Mouse (Mus musculus) fibroblast of lung, adult 2 months (primary cell): ENCODE results near the gene Msl3l2.

Source experiments
- DNase-seq: peaks from one replicate; pipeline ENCODE4 v3.0.0-alpha.2; 2011; ENCODE audit warnings: low read depth

The Msl3l2 gene

DNA sequence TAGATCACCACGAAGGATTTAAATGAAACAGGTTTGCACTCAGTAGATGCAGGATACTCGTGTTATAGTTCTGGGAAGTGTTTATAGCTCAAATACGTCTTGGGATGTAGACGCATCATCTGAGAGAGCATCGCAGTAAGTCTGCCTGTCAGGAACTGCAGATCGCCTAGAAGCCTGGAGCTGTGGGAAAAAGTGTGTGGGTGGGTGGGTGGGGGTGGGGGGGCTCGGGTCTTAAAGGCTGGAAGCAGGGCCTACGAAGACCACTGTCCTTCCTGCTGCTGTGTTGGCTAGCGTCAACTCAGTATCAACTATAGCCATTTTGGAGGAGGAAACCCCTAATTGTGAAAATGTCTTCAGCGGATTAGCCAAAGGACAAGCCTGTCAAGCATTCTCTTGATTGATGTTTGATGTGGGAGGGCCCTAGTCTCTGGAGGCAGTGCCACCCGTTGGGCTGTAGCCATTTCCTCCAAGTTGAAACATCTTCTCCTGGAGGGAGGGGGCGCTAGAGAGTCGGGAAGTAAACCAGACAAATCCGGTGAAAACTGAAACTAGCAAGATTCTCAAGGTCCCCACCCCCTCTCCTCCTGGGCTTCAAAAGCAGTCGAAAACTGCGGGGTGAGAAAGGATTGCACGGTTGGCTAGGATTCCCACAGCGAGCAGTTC is at the start of gene Msl3l2:
Msl3l2 (plus strand) TSS at position 585 of the 663 bp plus-strand sequence.
- DNase-seq = peak; percentile 60

DNA sequence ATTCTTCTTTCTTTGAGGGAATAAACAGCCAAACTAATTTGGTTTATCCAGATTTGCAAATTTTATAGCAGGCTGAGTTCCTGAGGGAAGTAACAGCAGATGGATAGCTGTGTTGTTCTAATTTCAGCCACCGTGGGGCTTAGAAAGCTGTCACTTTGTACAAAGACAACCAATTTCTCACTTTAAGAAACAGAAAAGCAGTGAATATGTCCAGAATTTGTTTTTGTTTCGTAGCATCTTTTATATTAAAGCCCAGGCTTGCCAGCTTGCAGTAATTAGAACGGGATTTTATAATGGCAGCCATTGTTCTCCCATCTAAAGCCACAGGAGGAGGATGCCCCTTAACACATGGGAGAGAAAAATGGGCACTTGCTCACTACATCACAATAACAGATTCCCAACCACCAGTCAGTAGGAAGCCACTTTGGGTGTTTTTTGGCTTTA is 47.7 kb upstream of the Msl3l2 start:
- no peak for DNase-seq

- peak; percentile 14 for DNase-seq
Measured at GRCm38 (mm10) chr10:56061238-56061830, 45.4 kb upstream of the Msl3l2 start.

- DNase-seq = no peak
Measured at GRCm38 (mm10) chr10:56062746-56063145, 44.0 kb upstream of the Msl3l2 start.

DNA sequence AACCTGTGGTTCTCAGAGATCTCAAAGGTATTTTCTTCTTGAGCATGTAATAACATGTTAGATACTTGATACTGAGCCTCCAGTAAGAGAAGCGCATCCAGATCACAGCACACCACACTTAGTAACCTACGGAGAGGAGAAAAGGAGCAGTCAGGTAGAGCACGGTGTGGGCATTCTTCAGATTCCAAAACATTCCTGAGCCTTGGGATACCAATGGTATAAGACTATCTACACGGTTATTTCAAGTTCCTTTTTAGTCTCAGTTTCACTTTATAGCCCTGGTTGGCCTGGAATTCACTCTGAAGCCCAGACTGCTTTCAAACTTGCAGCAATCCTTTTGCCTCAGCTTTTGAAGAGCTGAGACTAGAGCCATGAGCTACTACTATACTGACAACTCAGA is 17.0 kb upstream of the Msl3l2 start:
- DNase-seq = no peak

DNA sequence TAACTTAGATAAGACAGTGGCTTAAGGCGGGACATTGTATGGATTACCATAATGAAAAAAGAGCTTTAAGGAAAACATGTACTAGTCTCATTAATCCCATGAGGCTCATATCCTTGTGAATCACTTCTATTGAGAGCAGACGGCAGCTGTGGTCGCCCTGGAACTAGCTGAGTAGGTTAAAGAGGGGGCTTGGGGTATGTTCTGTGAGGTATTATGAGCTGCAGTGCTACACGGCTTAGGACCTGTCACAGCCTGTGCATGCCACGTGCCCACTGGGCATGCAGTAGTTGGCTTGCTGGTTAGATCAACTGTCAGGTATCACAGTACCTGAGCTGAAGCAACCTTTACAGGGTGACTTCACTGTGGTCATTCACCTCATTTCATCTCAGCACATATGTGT is 12.1 kb upstream of the Msl3l2 start:
- DNase-seq = no peak

DNA sequence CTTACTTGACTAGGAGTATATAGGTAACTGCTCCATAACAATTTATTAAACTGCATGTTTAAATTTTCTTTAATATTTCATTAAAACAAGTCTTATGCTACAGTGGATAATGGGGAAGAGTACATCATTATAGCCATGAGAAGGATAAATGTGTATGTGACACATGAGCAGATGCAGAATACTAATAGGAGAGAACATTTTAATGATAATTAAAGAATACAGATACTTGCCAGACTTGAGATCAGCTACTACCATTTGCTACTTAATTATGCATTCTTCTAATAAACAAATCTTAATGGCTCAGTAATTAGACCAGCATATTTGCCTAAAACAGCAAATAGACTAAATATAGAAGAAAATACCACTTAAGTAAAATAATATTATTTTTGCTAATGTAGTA is 10.0 kb upstream of the Msl3l2 start:
- no peak for DNase-seq

- DNase-seq = no peak
Measured at GRCm38 (mm10) chr10:56099126-56099525, 7.6 kb upstream of the Msl3l2 start.

- DNase-seq = no peak
Measured at GRCm38 (mm10) chr10:56099641-56100310, 6.9 kb upstream of the Msl3l2 start.

- no peak for DNase-seq
Measured at GRCm38 (mm10) chr10:56106996-56107334, 248 bp downstream of the Msl3l2 start.

DNA sequence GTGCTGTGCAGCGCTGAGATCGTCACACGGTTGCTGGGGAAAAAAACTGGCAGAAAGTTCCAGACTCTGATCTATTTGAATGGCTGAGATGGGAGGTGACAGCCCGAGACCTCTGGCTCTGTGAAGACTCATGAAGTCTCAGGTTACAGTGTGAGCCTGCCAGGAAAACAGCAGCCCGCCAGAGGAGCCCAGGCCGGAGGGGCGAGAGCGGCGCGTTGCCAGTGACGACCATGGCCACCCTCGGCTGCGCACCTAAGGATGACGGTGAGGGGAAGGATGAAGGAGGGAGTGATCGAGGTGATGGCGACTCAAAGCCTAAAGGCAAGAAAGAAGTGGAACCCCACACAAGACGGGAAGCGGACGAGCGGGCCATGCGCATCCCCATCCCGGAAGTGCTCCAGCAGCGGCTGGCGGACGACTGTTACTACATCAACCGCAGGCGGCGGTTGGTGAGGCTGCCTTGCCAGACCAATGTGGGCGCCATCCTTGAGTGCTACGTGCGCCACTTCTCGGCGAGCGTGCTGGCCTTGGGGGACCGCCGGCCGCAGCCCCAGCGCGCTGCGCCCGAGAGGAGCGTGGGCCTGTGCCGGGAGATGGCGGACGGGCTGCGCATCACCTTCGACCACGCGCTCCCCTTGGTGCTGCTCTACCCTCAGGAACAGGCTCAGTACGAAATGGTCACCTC is 8.4 kb downstream of the Msl3l2 start:
- DNase-seq = peak; percentile 49

GRCm38 (mm10) chr10:56115636-56116180 is 9.0 kb downstream of the Msl3l2 start:
- DNase-seq = no peak

DNA sequence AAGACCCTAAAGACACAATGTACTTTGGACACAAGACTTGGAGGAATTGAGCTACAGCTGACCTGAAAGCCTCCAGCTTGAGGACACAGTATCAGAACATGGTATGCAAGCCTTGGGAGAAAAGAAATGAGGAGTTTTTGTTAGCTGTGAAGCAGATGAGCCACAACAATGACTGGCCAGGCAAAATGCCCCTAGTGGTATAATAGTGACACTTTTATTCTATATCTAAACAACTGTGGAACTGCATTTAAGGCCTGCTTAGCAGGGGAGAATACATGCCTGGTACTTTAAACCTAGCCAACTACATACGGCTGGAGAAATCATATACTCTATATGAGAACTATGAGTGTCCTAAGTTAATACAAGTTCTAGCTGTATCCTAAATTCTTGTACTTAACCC is 20.3 kb downstream of the Msl3l2 start:
- no peak for DNase-seq

- no peak for DNase-seq
Measured at GRCm38 (mm10) chr10:56129642-56130041, 22.9 kb downstream of the Msl3l2 start.

DNA sequence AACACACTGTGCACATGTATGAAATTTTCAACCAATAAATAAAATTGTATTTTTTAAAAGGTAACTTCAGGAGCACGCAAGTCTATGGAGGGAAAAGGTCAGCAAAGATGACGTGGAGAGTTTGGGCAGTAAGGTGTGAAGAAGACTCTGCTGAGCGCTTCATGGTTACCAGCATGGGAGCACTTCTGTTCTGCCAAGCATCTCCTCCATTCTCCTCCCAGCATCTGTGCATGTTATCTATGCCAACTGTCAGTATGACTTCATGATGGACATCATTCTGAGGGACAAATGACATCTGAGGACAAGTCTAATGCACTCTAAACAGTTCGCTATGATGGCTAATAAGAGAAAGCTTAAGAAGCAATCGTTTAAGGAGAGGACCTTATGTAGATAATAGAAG is 30.5 kb downstream of the Msl3l2 start:
- DNase-seq = no peak

GRCm38 (mm10) chr10:56148920-56149319 is 42.2 kb downstream of the Msl3l2 start:
- DNase-seq = no peak

DNA sequence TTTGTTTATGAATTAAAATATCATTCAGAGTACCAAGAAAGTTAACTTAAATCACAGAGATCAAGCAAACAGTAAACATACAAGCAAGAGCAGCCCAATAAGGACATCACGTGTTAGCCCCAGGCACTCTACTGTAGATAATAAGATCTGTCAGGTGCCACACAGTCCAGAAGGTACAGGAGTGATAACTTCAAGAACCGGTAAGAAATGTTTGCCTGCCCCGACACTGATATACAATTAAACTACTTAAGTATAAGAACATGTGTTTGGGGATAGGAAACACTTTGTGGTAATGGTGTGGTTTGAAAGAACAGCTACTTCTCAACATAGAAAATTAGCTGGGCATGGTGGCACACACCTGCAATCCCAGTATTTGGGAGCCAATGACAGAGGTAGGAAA is 50.2 kb downstream of the Msl3l2 start:
- no peak for DNase-seq

GRCm38 (mm10) chr10:56158207-56158606 is 51.5 kb downstream of the Msl3l2 start:
- no peak for DNase-seq

DNA sequence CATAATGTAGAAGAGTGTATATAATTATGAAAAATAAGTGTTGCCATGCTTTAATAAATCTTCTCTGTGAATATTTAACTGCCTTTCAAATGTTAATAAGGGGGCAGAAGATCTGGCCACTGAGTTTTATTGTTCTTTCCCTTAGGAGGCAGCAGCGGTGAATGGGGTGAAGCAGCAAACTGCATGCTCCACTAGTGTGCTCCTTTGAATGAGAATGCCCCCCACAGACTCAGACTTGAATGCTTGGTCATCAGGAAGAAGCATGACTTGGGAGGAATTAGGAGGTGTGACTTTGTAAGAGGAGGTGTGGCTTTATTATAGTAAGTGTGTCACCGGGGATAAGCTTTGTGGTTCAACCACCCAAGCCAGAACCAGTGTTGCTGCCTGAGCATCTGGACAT is 52.0 kb downstream of the Msl3l2 start:
- no peak for DNase-seq

- peak; percentile 5 for DNase-seq
Measured at GRCm38 (mm10) chr10:56164411-56164810, 57.7 kb downstream of the Msl3l2 start.

- DNase-seq = no peak
Measured at GRCm38 (mm10) chr10:56165758-56166157, 59.0 kb downstream of the Msl3l2 start.
